Mouse (Mus musculus) R1 (cell line): ENCODE measurements around the gene Marc1.

Source experiments
- DNase-seq: peaks from one replicate; pipeline ENCODE4 v3.0.0-alpha.2; 2018; ENCODE audit warnings: low read depth, low spot score

Marc1 gene

GRCm38 (mm10) chr1:184810780-184811575 is at the start of gene Marc1:
TSS of gene Marc1 (minus strand) at chr1:184811313.
- DNase-seq: no peak

- no peak for DNase-seq
These were observed 49.2 kb upstream of the Marc1 start for GRCm38 (mm10) chr1:184860276-184860675.

- DNase-seq: no peak
These were observed 47.1 kb upstream of the Marc1 start for GRCm38 (mm10) chr1:184858253-184858652.

GRCm38 (mm10) chr1:184857216-184857615 is 46.1 kb upstream of the Marc1 start:
- DNase-seq: no peak

DNA sequence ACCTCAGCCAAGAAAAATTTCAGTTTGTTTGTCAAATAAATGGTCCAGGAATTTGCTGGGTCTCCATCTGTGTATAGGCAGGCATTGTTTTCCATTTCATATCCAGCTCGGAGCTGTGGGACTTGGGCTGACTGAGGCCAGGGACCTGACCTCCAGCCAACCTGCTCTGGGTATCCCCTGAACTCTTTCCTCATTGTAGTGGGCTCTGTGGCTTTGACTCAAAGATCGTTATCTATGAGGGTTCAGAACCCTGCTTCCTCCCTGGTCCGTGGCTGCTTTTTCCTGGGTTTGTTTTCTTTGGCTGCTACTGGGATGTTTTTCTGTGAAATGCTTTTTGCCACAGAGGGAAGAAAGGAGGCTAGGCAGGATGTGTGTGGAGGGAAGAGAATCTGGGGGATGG is 42.8 kb upstream of the Marc1 start:
- no peak for DNase-seq

GRCm38 (mm10) chr1:184853339-184853738 is 42.2 kb upstream of the Marc1 start:
- DNase-seq: peak; percentile 88

GRCm38 (mm10) chr1:184851741-184852618 is 40.9 kb upstream of the Marc1 start:
- peak; percentile 95 for DNase-seq

- DNase-seq: no peak
These were observed 40.1 kb upstream of the Marc1 start for GRCm38 (mm10) chr1:184851166-184851565.

GRCm38 (mm10) chr1:184846973-184847372 is 35.9 kb upstream of the Marc1 start:
- DNase-seq: no peak

GRCm38 (mm10) chr1:184846092-184846750 is 35.1 kb upstream of the Marc1 start, which contains the start of gene Marc2:
TSS of gene Marc2 (minus strand) at chr1:184846451.
- DNase-seq: no peak

GRCm38 (mm10) chr1:184845111-184846071 is 34.3 kb upstream of the Marc1 start:
- peak; percentile 92 for DNase-seq

DNA sequence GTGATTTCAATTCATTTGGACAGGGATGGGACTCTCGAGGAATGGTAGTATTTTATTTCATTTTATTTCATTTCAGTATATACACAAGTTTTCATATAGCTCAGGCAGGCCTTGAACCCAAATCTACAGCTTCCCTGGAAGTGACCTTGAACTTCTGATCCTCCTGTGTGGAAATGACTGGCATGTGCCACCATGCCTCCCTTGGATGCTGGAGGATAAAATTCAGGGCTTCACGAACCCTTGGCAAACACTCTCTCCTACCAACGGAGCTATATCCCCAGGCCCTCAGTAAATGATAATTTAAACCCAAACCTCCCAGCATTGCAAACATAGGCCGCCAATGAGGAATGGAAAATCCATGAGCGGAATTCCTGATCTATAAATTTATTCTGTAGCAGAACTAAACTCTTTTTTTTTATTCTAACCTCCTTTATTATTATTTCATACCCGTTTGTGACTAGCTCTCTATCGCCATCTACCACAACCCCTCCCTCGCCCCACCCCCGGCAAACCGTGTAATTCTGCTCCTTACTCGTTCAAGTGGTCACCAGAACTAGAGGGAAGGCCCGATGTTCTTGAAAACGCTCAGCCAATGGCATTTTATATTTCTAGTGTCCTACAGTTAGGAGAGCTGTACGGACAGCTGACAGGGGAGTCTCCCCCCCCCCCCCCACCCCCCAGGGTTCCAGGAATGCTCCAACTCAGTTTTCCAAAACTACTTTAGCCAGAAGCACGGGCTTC is 33.4 kb upstream of the Marc1 start:
- DNase-seq: no peak

GRCm38 (mm10) chr1:184837649-184838048 is 26.5 kb upstream of the Marc1 start:
- DNase-seq: no peak

- DNase-seq: peak; percentile 64
These were observed 25.2 kb upstream of the Marc1 start for GRCm38 (mm10) chr1:184836350-184836749.

DNA sequence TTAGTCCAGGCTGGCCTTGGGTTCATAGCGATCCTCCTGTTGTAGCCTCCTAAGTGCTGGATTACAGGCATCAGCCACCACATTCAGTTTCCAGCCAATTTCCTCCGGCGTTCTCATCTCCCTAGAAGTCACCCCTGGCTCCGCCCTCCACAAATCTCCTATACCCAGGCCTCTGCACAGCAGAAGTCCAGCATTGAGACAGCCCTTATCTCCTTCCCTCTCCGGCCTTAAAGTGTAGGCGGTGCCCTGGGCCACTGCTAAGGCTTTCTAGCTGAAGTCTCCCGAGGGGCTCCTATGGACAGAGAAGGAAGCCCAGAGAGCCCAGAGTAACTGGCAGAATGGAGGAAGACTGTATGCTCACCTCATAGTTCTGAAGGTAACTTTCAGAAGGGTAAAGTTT is 22.4 kb upstream of the Marc1 start:
- no peak for DNase-seq

DNA sequence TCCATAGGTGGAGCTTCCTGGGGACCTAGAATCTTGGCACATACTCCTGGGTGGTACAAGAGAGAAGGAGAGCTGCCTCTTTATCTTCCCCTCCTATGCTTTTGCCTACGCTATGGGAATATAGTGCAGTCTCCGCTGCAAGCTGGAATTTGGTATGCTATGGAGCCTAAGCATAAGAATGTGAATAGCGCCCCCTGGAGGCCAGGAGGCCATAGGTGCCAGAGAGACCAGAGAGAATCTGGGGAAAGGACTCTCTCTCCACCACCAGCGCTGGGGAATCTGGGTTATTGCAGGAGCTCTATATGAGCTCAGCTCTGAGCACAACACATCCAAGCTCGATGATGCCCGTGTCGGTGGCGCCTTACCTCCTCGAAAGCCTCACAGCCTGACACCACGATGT is 21.1 kb upstream of the Marc1 start:
- peak; percentile 89 for DNase-seq

DNA sequence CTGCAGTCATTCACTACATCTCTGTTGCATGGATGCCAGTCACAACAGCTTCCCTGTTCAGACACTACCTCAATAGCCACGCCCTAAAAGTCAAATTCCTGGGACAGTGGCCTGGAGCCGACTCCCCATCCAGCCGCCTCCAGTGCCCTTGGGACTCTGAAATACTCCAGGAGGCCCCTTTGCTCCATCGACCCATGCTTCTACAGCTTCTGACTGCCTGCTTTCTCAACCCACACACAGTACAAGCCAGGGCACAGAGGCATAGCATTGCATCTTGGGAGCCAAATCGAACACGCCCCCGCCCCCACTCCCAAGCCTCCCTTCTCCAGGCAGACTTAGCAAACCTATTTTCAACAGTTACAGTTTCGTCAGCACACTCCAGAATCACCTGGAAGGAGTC is 18.8 kb upstream of the Marc1 start:
- DNase-seq: peak; percentile 75

- DNase-seq: peak; percentile 90
These were observed 16.1 kb upstream of the Marc1 start for GRCm38 (mm10) chr1:184827175-184827701.

DNA sequence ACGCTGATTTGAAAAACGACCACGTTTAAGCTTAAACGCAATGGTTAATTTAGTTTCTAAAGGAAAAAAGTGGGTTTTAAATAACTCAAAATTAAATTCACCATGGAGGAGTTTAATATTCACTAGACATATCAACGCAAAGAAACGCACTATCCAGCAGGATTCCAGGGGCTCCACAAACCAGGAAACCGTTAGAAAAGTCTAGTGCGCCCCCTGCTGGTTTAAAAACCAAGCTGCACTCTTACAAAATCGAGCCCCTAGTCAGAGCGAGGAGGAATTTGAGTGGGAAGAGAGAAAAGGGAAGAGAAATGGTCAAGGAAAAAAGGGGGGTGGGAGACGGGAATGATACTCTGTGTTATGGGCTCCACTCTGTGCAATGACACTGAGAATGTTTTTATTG is 14.0 kb upstream of the Marc1 start:
- DNase-seq: peak; percentile 80

GRCm38 (mm10) chr1:184824439-184824851 is 13.3 kb upstream of the Marc1 start:
- DNase-seq: peak; percentile 92
